Mouse (Mus musculus): ENCODE data around the gene Lipm.
A peak's percentile ranks its signal among the peaks of the same experiment; 100 is the strongest.

The Lipm gene

GRCm38 (mm10) chr19:34100633-34101032 is at the start of gene Lipm:
TSS of gene Lipm (plus strand) at chr19:34100933.
- no peak for DNase-seq (ENCODE audit: low spot score)

GRCm38 (mm10) chr19:34051502-34051901 is 49.2 kb upstream of the Lipm start:
- no peak for DNase-seq (ENCODE audit: low spot score)

- no peak for DNase-seq (ENCODE audit: low spot score)
Measured at GRCm38 (mm10) chr19:34063547-34063946, 37.2 kb upstream of the Lipm start.

- DNase-seq (ENCODE audit: low spot score), result no peak
Measured at GRCm38 (mm10) chr19:34064059-34064458, 36.7 kb upstream of the Lipm start.

- no peak for DNase-seq (ENCODE audit: low spot score)
Measured at GRCm38 (mm10) chr19:34066779-34067472, 33.8 kb upstream of the Lipm start, which contains the start of gene Lipn. TSS of gene Lipn (plus strand) at chr19:34067358.

GRCm38 (mm10) chr19:34074239-34074638 is 26.5 kb upstream of the Lipm start:
- no peak for DNase-seq (ENCODE audit: low spot score)

GRCm38 (mm10) chr19:34078130-34078529 is 22.6 kb upstream of the Lipm start:
- no peak for DNase-seq (ENCODE audit: low spot score)

GRCm38 (mm10) chr19:34089011-34089680 is 11.6 kb upstream of the Lipm start:
- no peak for DNase-seq (ENCODE audit: low spot score)

GRCm38 (mm10) chr19:34095381-34095780 is 5.4 kb upstream of the Lipm start:
- DNase-seq (ENCODE audit: low spot score), result no peak

- no peak for DNase-seq (ENCODE audit: low spot score)
Measured at GRCm38 (mm10) chr19:34096228-34096627, 4.5 kb upstream of the Lipm start.

GRCm38 (mm10) chr19:34101888-34102287 is 1.2 kb downstream of the Lipm start:
- no peak for DNase-seq (ENCODE audit: low spot score)

- DNase-seq (ENCODE audit: low spot score), result no peak
Measured at GRCm38 (mm10) chr19:34104841-34105240, 4.1 kb downstream of the Lipm start.

- DNase-seq (ENCODE audit: low spot score), result no peak
Measured at GRCm38 (mm10) chr19:34119102-34119501, 18.4 kb downstream of the Lipm start.

- no peak for DNase-seq (ENCODE audit: low spot score)
Measured at GRCm38 (mm10) chr19:34119653-34120052, 18.9 kb downstream of the Lipm start.

GRCm38 (mm10) chr19:34120107-34120731 is 19.5 kb downstream of the Lipm start:
- no peak for DNase-seq (ENCODE audit: low spot score)

GRCm38 (mm10) chr19:34138720-34139430 is 38.1 kb downstream of the Lipm start:
- no peak for DNase-seq (ENCODE audit: low spot score)

- DNase-seq (ENCODE audit: low spot score), result no peak
Measured at GRCm38 (mm10) chr19:34139431-34140046, 38.8 kb downstream of the Lipm start.

GRCm38 (mm10) chr19:34148421-34148820 is 47.7 kb downstream of the Lipm start:
- DNase-seq (ENCODE audit: low spot score), result no peak

GRCm38 (mm10) chr19:34151909-34152308 is 51.2 kb downstream of the Lipm start:
- peak; percentile 24 for DNase-seq (ENCODE audit: low spot score)

- no peak for DNase-seq (ENCODE audit: low spot score)
Measured at GRCm38 (mm10) chr19:34153263-34154144, 52.8 kb downstream of the Lipm start.

GRCm38 (mm10) chr19:34162693-34163092 is 62.0 kb downstream of the Lipm start:
- no peak for DNase-seq (ENCODE audit: low spot score)

Data from layer of hippocampus, adult 9-10 months (tissue).